Mouse (Mus musculus) small intestine, adult 2 months (tissue): ENCODE results near the gene Rnf31.

Source experiments
- CTCF ChIP-seq: fragments of 200-500 bp; IDR thresholded peaks from 2 replicates; pipeline ENCODE4 v1.5.1; 2012; ENCODE audit warnings: low read depth, mild to moderate bottlenecking, control low read depth, inconsistent platforms, low read length, moderate library complexity, mixed read lengths; ENCODE audit not compliant: insufficient replicate concordance, insufficient read length; ENCODE audit errors: extremely low read depth
- POLR2A ChIP-seq: fragments of 200-500 bp; IDR thresholded peaks from 2 replicates; pipeline ENCODE4 v1.6.1; 2012; ENCODE audit warnings: low read depth, mild to moderate bottlenecking, control low read depth, inconsistent platforms, low read length, moderate library complexity

DNA sequence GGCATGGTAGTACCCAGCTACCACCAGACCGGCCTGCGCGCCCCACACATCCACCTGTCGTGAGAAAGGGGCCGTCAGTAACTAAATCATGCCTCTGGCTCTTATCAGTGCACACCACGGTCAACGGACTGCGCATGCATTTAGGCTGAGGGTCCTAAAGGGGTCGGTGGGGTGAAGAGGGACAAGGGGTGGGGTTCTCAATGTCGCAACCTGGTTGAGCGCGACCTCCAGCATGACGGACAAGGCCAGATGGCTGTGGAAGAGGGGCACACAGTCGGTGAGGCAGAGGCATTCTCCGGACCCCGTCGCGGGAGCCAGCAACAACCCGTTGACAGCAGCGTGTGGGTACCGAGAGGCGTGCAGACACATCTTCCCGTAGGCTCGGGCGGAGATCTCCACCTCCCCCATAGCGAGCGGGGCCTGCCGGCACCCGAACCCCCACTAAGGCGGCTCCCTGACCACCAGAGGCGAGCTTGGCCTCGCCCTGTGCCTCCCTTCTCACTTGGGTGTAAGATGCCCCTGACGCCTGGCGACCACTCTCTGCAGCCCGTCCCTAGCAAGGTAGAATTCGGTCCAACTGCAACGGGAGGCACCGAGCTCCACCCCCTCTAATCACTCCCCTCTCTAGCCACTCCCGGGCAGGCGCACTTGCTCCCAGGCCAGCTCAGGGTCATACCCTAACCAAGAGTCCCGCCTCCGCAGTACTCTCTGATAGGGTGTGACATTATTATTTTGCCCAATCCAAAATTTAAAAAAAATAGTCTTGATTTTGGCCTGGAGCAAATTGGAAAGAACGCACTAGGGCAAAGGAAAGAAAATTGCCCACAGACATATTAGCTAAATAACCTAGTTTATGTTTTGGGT lies 6.6 kb upstream of the Rnf31 start, which contains the start of gene Emc9:
- no peak for TF ChIP-seq CTCF
- no peak for TF ChIP-seq POLR2A
